ENCODE assay signal across 8 mouse cellular contexts in genomic region chr7:66230246-66230637, GRCm38 (mm10).
DNase-seq lines count a peak whose midpoint lies in the region; ATAC-seq and TF ChIP-seq lines count a peak whose summit lies in the region.

No protein-coding gene starts in this region.

- H3K9me3 ChIP-seq in heart, postnatal 0 days (replicated peaks; ENCODE audit: control insufficient read depth, low read length) = no peaks in the 10 kb centered on the region

- TF ChIP-seq EP300 in heart, postnatal 0 days (IDR thresholded peaks at IDR 0.05; ENCODE audit: low read depth) = no peak

- 61% methylated on average over 4 of the region's 4 CpGs for WGBS in heart, postnatal 0 days

- no peak for ATAC-seq in heart, postnatal 0 days (ENCODE audit: insufficient read depth, low read depth)
- ATAC-seq in megakaryocyte progenitor cell, adult 5-6 weeks (replicated peaks; ENCODE audit: poor library complexity) = peak; percentile 63

- no peak overlapping the region; the same call in 1 of the 2 replicates for H3K9ac ChIP-seq in heart, postnatal 0 days (replicated peaks; ENCODE audit: low read depth, low read length)

- DNase-seq in heart, adult 11 months = peak; percentile 91
- no peak for DNase-seq in heart, adult 18-20 months
- peak; percentile 58 for DNase-seq in CD4-positive helper T cell, adult 2 months (ENCODE audit: low read depth, low spot score)
- DNase-seq in heart, postnatal 0 days (ENCODE audit: low spot score) = no peak
- no peak for DNase-seq in cerebellum, adult 8-10 months
- DNase-seq in right cerebral cortex, adult 2 months (ENCODE audit: low spot score in 2 of 2) = no peak
- DNase-seq in left cerebral cortex, adult 8-10 months (ENCODE audit: low spot score in 2 of 2) = no peak

- H3K36me3 ChIP-seq in heart, postnatal 0 days (replicated peaks; ENCODE audit: control insufficient read depth, insufficient read depth, low read length) = no peaks in the 10 kb centered on the region

- no peak for TF ChIP-seq CTCF in heart, postnatal 0 days (IDR thresholded peaks at IDR 0.05; ENCODE audit: low read depth)

- peaks cover 8% of the 10 kb centered on the region for H3K4me1 ChIP-seq in heart, postnatal 0 days (ENCODE audit: control insufficient read depth, insufficient read depth)

- peak overlapping the region; percentile 69 for H3K27ac ChIP-seq in heart, postnatal 0 days (ENCODE audit: low read depth)

- no peak overlapping the region for H3K4me3 ChIP-seq in heart, postnatal 0 days (ENCODE audit: low read depth, low read length)

- no peaks in the 10 kb centered on the region for H3K27me3 ChIP-seq in heart, postnatal 0 days (ENCODE audit: control insufficient read depth, insufficient read depth, low read length)

- no peak overlapping the region for H3K4me2 ChIP-seq in heart, postnatal 0 days (ENCODE audit: low read depth, low read length)

Comparison
In these comparisons a context has a peak if more than half of its experiments do, and no peak if none do; other contexts are left out.
1. DNase-seq: peak in heart, adult 11 months (single experiment) and CD4-positive helper T cell, adult 2 months (single experiment); none in heart, adult 18-20 months (0 of 2), heart, postnatal 0 days (single experiment), cerebellum, adult 8-10 months (single experiment), right cerebral cortex, adult 2 months (0 of 2) and left cerebral cortex, adult 8-10 months (0 of 2).